Mouse (Mus musculus) kidney, adult 8-10 months (tissue): ENCODE results near the gene Fnbp1l.

Experiments used
- DNase-seq, 2 experiments: peaks; one replicate each; pipeline ENCODE4 v3.0.0; 2022

Gene Fnbp1l

DNA sequence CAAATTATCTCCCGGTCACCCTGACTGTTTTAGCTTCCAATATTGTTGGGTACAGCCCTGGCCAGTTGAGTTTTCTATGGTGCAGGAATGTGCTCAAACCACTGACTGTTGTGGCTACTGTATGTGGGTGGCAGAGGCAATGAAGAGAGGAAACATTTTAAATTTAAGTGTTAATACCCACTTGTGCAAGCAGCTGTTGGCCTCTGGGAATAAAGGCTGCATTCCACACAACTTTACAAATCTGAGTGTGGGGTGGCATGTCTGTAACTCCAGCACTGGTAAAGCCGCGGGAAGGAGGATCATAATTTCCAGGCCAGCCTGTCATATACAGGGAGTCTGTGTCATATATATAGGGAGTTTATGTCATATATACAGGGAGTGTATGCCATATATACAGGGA is 99.2 kb downstream of the Fnbp1l start:
- no peak for DNase-seq

DNA sequence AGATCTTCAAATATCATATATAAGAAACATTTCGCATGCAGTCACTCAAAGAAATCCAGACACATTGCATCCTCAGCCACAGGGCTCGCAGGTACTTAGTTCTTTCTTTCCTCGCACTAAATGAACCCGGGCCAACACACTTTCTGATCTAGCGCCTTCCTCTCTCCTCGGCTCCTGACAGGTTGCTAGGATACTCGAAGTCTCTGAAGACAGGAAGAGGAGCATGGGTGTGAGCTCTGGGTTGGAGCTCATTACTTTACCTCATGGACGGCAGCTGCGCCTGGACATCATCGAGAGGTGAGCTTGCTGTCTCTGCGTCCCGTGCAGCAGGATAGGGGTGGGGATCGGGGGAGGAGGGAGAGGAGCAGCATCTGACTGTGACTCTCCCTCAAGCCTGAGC is 100.4 kb downstream of the Fnbp1l start:
- no peak for DNase-seq

DNA sequence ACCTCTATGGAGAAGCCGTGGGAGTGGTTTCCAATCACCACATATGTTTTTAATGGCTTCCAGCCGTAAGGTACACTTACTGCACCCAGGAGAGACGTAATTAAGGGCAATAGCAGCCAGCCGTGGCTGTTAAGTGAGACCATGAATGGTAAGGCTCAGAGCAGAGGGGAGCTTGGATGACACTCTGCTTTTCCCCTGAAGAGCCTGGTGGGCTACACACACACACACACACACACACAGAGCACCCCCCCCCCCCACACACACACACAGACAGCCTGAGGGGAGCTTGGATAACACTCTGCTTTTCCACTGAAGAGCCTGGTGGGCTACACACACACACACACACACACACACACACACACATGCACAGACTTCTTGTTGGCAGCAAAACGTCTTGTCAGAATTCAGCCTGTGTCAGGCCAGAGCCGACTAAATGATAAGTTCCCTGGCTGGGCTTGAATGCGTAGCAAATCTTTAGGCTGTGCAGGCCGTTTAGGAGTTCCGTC is 101.2 kb downstream of the Fnbp1l start:
- DNase-seq = no peak

DNA sequence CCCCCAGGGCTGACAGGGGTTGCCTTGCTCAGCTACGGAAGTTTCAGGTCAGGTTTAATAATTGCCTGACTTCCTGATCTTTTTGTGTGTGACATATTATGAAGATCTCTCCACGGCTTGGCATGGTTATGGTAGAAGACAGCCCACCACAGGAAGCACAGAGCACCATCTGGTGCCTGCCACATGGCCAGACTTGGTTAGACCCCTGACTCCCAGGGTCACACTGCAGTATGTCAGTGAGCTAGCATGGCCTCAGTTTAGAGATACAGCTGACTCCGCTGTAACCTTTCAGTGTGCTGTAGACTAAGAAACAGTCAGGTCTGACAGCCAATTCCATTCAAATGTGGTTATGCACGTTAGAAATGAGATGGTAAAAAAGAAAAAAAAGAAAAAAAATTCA is 101.8 kb downstream of the Fnbp1l start:
- no peak for DNase-seq

DNA sequence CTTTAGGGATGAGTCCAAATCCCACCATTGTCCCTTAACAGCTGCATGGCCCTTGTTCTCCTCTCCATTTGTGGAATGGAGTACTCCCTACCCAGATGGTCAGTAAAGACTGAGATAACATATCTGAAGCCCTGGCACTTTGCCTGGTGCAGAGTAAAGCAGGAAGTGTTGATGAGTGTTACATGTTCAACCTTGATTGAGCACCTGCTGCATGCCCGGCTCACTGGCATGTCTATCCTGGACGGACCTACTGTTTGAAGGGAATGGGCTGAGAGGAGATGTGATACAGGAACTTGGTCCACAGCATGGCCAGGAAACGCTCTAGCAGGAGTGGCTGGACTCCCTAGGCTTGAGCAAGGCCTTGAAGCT is 103.2 kb downstream of the Fnbp1l start:
- no peak for DNase-seq

DNA sequence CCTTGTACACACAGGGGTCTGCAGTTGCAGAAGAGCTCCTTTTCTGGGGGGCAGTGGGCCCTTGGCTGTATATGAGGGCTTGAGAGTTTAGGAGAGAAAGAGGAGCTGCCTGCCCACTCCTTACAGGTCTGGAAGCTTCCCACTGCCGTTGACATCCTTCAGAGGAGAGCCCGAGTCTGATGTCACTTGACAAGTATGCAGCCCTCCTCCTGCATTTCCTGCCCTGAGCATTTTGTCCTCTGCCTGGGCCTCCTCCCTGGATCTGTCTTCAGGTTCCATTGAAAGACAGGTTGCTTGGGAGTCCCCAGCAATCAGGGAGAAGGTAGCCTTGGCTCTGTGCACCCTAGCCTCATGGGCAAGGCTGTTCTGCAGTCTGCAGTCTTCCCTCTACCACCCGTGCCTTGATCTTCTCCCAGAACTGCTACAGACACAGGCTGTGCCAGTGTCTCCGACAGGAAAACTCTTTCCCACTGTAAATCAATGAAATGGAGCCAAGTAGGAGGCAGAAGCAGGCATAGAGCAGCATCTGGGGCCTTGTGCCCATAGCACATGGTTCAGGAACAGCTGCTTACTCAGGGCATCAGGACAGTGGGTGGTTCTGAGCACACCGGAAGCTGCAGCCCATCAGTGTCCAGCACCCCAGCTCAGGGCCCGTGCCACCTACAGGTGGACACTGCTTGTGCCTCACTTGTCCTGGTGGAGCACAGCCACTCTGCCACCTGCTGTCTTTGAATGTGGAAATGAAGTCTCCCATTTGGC is 103.8 kb downstream of the Fnbp1l start:
- no peak for DNase-seq

DNA sequence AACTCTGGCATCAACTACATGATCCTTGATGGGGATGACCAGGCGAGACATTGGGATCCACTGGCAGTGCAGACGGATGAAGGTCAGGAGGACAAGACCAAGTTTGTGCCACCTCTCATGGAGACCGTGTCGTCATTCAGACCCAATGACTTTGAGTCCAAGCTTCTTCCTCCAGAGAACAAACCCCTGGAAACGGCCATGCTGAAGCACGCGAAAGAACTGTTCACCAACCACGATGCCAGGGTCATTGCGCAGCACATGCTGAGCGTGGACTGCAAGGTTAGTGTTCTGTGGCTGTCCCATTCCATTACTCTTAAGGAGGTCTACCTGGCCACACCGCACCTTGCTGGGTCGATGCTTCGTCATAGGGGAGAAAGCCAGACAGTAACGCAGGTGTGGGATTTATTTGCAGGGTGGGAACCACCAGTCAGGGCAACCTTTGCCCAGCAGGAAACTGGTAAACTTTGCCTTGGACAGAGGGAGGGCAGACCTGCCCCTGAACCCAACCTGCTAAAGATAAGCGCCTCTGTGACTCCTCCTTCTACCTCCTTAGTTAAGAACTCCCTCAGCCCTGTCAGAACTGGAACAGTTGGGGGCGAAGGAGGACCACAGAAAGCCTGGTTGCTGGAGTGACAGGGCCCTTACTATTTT is 106.7 kb downstream of the Fnbp1l start:
- peak; percentile 34 to 59 for DNase-seq

DNA sequence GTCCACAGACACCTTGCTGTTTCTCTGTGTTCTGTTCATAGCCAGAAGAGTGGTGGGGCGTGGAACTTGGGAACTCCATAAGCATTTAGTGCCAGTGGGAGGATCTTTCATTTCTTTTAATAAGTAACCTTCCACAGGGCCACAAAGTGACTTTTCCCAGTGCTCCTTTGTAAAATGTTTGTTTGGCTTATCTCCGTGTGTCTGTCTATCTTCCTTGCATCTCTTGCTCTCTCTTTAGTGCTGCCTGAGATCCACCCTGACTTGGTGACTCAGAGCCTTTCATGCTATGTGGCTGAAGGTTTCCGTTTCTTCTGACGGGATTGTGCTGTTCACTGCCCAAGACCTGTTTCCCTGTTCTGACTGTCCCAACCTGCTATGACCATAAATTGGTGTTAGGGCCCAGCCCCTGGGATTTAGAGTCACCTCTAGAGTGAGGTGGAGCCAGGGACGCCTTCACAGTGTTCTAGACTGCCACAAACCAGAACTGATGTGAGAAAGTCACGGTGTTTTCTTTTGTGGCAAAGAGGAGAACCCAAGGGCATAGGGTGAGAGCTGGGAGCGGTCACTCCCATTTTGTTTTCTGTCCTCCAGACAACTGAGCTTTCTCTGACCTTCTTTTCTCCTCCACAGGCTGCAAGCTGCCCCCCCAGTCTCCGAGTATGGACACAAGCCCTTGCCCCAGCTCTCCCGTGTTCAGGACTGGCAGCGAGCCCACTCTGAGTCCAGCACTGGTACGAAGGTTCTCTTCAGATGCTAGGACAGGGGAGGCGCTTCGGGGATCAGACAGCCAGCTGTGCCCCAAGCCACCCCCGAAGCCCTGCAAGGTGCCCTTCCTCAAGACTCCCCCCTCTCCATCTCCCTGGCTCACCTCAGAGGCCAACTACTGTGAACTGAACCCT is 107.5 kb downstream of the Fnbp1l start:
- peak; percentile 78 to 84 for DNase-seq

DNA sequence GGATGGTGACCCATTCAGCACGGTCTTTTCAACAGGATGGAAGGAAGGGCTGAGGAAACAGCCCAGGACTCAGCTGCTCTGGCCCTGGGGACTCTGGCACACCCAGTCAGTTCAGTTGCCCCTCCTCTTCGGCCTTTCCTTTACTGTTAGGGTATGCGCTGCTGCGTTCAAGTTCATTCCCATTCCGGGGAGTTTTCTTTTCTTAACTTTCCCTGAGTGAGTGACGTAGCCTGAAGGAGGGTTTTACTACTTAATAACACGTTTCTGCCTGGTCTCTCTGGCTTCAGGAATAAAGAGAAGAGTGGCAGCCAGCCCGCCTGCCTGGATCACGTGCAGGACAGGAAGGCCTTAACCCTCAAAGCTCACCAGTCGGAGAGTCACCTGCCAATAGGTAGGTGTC is 108.6 kb downstream of the Fnbp1l start:
- peak; percentile 64 for DNase-seq

DNA sequence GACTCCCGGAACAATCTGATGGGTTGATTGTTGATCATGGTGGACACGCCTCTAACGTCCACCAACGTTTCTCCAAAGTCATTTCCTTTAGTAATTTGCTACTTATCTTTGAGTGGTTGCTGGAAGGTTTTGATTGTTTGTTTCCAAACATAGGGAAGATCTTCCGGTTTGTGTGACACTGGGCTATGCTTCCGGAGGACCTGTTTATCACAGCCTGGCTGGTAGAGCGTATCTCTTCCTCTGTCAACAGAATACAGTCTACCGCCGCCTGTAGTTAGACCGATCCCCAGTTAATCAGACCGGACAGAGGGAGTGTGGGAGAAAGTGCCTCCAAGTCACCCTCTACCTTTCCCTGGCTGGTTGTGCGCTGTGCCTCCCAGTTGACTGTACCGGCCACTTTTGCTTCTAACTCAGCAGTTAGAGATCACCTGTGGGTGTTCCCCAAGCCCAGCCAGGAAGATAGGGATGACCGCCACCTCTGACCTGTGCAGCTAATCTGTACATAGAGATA is 109.2 kb downstream of the Fnbp1l start:
- DNase-seq = peak; percentile 36 to 39

DNA sequence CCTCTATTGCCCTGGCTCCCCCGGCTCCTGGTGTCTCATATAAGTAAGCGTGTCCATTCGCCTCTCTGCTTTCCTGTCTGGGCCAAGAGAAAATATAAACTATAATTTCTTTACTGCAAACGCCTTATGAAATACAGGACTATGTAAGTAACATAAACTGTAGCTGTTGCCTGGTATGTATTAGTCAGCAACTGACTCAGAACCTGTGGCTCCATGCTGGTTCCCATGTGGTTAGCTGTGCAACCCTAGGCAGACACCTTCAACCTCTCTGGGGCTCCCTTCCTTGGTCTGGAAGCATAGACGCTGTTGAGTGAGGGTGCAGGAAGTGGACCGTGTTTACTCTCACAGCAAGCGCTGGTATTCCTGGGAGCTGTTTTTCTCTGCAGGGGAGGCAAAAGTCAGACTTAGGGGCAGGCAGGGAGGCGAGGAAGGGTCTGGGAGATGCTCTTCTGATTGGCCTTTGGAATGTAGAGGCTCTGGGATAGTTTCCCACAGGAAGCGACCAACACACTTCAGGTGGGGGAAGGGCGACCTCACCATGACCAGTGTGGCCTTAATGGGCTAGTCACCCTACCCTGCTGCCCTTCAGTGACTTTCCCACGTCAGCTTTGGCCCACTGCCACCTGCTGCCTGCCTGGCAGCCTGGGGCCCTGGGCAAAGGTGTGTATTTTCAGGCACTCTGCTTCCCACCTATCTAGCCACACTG is 109.8 kb downstream of the Fnbp1l start:
- peak; percentile 94 for DNase-seq

DNA sequence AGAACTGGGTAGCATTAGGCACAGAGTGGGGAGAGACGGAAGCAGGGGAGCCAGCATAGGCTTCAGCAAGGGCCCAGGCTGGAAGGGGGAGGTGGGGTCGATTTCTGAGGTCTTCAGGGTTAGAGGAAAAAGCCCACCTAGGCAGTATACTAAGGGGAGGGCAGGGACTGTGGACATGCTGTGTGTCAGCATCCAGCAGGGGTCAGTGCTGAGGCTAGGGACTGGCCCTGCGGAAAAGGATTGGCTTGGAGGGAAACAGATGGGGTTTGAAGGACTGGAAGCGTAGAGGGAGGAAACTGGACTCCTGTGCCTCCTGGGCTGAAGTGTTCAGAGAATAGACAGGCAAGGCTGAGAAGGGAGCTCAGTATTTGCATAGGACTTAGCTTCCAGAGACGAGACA is 110.4 kb downstream of the Fnbp1l start:
- peak; percentile 59 to 76 for DNase-seq

DNA sequence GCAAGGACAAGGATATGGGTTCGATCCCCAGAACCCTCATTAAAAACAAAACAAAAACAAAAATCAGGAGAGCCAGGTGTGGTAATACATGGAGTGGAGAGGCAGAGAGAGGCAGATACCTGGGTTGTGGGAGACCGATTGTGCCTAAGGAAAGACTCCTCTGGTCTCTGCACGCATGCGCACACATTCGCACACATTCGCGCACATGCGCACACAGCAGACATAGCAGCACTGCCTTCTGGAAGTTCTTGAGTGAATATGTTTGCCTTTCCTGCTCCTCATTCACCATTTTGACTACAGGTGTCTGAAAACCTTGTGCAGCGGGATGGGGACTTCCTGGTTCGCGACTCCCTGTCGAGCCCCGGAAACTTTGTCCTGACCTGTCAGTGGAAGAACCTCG is 111.7 kb downstream of the Fnbp1l start:
- no peak for DNase-seq

DNA sequence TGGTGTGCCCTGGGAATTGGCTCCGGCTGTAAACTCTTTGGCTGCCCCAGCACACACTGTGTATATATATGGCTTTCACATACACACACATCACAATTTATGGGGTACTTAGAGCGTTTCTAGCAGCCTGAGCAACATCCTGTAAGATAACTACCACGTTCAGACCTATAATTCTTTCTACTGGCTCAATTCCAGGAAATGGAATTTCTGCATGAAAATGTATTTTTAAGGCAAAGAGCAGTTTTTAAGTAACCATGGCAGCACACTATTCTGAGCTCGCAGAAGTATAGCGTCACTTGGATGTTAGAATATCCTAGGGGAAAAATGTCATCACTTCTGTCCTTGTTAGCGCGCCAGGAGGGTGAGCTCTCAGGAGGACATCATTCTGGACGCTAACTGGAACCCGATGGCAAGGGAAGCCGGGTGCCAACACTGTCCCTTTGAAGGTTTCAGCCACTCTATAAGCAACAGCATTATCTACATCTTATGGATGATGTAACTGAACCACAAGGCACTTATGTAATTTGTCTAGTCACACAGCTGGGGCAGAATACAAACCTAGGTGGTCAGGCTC is 113.1 kb downstream of the Fnbp1l start:
- DNase-seq = no peak

DNA sequence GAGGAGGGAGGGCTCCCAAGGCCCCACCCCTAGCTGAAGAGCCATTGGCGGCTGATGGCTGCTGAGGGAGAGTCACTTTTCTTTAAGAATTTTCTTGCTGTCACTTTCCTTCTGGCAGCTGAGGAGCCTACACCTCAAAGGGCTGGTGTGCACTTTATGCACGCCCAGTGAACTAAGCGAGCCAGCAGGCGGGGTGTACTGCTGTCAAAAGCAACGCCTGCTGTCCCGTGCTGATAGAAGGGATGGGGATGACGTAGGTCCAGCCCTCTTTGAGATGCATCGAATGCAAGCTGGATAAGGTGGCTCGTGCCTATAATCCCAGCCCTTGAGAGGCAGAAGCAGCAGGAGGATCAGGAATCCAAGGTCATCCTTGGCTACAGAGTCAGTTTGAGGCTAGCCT is 118.6 kb downstream of the Fnbp1l start:
- DNase-seq = no peak

DNA sequence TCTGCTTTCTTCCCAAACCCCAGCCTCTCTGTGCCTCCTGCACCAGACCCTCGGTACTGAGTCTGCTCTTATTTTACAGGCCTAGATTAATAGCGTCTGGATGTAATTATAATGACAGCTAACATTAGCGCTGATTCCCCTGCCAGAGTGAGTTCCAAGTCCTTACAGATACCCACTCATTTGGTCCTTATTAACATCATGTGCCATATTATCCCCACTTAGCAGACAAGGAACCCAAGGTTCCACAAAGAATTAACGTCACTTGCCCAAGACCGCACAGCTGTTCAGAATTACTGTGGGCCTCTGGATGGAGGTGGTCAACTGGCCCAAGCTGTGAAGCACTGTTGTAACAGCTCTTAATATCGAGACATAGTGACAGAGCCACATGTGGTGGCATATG is 119.9 kb downstream of the Fnbp1l start:
- no peak for DNase-seq

DNA sequence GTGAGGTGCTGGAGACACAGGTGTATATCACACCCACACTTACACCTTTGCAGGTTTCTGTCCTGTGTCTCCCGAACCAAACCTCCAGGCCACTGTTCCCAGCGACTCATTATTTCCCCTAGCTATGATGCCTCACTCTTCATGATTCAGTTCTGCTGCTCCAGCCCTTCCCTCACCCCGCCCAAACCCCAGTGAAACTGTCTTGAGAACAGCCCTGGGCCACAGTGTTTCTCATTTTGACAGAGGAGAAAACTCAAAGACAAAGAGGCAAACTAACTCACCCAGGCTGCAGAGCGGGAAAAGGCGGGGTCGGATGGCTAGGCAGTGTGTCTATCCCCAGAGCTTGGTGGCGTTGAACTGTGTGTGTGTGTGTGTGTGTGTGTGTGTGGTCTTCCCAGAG is 121.0 kb downstream of the Fnbp1l start:
- no peak for DNase-seq

DNA sequence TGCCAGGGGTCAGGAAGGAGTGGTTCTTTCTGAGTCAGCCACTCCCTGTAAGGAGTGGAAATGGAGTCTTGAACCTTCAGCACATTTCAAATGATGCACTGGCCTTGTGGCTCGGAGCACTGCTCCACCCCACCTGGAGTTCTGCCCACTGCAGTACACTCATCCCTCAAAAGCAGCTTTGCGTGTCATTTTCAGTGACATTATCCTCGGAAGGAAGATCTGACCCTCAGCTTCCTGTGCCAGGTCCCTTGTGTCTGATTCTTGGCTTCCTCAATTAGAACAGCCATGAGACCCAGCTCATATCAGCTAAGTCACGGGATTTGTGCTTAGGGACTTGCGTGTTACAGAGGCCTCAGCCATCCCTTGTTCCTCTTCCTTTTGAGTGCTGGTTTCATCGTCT is 121.6 kb downstream of the Fnbp1l start:
- no peak for DNase-seq

DNA sequence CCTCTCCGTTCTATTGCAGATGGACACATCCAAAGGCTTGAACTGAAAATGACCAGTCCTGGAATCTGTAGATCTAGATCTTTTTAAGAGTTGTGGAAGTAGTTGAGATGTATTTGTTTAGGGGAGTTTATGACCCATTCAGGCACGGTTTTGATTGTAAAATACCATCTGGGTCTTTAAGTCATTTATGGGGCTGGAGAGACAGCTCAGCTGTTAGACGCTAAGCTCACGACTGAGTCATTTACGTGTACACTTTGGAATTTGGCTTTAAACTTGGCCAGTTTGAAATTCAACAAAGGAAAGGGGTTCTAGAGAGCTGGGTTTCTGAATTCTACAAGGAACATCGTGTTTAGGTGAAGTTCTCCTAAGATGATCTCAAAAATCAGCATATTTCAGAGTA is 124.8 kb downstream of the Fnbp1l start:
- no peak for DNase-seq

DNA sequence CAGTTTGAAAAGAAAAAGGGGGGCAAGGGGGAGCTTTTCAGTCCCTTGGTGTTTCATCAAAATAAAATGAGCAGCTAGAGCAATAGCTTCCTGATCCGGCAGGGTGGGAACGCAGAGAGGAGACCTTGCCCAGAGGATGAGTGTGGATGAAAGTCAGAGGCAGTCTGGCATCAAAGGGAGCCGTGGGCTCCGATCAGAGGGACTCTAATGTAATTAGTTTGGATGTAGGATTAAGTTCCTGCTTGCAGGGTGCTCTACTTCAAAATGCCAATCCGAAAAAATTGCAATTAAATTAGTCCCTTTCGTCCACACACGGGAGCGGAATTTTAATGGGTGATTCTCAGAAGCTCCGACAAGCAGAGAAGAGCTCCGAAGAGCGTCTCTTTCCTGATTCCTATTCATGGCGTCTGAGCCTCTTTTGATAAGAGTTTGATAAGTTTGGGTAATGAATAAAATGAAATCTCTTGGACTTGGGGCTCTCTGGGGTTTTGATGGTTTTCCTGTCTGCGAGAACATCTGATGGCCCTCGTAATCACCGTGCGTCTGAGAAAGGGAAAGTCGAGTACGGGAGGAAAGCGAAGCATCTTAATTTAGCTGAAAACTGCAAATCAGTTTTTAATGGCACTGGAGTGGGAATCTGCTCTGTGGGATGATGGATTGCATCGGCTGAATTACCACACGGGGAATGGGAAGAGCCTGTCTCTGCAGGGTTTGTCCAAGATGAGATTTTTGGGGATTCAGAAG is 126.5 kb downstream of the Fnbp1l start:
- DNase-seq = no peak

DNA sequence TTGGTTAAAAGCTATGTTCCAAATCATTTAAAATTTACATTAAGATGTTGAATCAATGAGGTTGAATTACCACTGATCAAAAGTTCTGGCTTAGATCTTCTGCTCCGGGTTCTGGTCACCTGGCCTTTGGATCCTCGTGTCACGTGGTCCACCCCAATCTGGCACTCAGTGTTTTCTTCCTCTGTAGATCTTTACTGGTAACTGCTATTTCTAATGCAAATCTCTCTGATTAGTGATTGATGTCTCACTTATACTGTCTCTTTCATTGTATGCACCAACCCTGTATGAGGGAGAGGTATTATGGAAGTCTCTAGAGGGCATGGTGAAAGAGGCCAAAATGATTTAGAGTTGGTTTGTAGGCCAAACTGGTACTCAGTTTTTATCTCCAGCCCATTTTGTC is 127.5 kb downstream of the Fnbp1l start:
- no peak for DNase-seq

DNA sequence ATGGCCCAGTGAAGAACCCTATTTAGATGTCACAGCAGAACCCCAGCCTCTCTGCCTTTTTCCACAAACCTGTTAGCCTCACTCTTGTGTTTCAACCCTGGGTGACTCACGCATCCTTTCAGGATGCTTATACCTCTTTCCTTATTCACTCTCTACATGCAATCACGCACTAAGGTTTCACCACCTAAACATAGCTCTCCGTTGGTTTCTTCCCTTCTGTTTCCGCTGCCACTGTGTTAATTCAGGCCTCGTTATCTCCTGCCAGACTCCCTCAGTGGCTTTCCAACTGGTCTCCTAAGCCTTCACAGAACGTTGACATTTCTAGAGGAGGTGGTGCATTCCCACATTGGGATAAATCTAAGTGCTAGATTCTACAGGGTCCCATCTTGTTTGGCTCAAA is 128.9 kb downstream of the Fnbp1l start:
- DNase-seq = no peak
